Mouse (Mus musculus): ENCODE data around the gene Foxa2. TPM values are rescaled to one million over a fixed set of nuclear protein-coding genes. Genes with fewer than 3 reads are reported as not detected.

Foxa2 gene
- polyA plus RNA-seq, 1 experiment from 2014 or later = 0.15 TPM

DNA sequence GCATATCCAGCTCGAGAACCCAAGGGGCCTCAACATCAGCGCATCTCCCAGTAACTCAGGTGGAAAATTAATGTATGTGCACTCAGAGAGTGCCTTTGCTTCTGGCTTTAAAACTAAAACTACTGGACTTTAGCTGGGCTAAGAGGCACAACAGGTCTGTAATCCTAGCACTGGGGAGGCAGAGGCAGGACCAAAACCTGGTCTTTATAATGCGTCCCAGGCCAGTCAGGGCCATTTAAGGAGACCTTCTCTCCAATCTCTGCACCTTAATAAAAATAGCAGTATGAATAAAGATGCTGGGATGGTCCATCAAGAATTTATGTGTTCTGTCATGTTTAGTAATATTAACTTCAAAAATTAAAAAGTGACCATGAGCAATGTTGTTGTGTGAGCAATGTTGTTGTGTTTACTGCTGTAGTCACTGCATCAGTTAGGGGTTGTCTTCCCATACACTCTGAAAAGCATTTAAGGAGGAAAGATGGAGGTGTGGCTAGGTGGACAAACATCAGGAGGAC, 4.6 kb downstream of the Foxa2 start:
- H3K27me3 ChIP-seq (ENCODE audit: control insufficient read depth, insufficient read depth, low read length) = peaks cover 100% of the 10 kb centered on the region
- peaks cover 7% of the 10 kb centered on the region; the same call in 1 of the 2 replicates for H3K4me1 ChIP-seq (replicated peaks; ENCODE audit: control insufficient read depth, insufficient read depth, low read length)
- no peak overlapping the region for H3K9ac ChIP-seq (ENCODE audit: low read length)
- no peak overlapping the region for H3K4me3 ChIP-seq (ENCODE audit: low read depth, low read length)
- WGBS = 4% methylated on average over 3 of the region's 3 CpGs
- no peak for ATAC-seq (replicated peaks; ENCODE audit: low FRiP score)
- no peak for DNase-seq (ENCODE audit: low spot score)
- H3K27ac ChIP-seq (ENCODE audit: low read depth, low read length) = no peak overlapping the region
- H3K9me3 ChIP-seq (ENCODE audit: control insufficient read depth, low read length) = no peaks in the 10 kb centered on the region
- no peaks in the 10 kb centered on the region for H3K36me3 ChIP-seq (ENCODE audit: control insufficient read depth, insufficient read depth, low read length)
- H3K4me2 ChIP-seq (ENCODE audit: low read depth, low read length, severe bottlenecking) = no peak overlapping the region

DNA sequence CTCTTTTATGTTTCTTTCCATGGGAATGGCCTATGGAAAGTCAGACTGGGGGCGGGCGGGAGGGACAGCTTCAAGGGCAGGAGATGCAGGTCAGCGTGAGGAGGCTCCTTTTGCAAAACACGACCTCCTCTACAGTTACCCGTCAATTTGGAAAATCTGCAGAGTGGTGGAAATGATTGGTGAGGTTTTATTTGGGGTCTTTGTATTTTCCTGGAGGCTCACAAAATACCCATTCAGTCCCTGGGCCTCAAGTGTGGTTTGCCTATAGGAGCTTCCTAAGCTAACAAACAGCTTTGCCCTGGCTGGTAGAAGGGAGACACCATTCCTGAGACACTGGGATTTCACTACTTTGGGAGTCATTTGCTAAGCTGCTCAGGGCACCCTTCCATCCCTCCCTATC, 5.4 kb downstream of the Foxa2 start:
- peaks cover 100% of the 10 kb centered on the region for H3K27me3 ChIP-seq (ENCODE audit: control insufficient read depth, insufficient read depth, low read length)
- peaks cover 7% of the 10 kb centered on the region; the same call in 1 of the 2 replicates for H3K4me1 ChIP-seq (replicated peaks; ENCODE audit: control insufficient read depth, insufficient read depth, low read length)
- DNase-seq (ENCODE audit: low spot score) (no peak), ATAC-seq (replicated peaks; ENCODE audit: low FRiP score) (no peak)
- WGBS = 0% methylated on average over 5 of the region's 5 CpGs
- no peak overlapping the region for H3K4me2 ChIP-seq (ENCODE audit: low read depth, low read length, severe bottlenecking)
- H3K27ac ChIP-seq (ENCODE audit: low read depth, low read length) = no peak overlapping the region
- H3K9me3 ChIP-seq (ENCODE audit: control insufficient read depth, low read length) = no peaks in the 10 kb centered on the region
- no peak overlapping the region for H3K4me3 ChIP-seq (ENCODE audit: low read depth, low read length)
- no peak overlapping the region for H3K9ac ChIP-seq (ENCODE audit: low read length)
- H3K36me3 ChIP-seq (ENCODE audit: control insufficient read depth, insufficient read depth, low read length) = no peaks in the 10 kb centered on the region

DNA sequence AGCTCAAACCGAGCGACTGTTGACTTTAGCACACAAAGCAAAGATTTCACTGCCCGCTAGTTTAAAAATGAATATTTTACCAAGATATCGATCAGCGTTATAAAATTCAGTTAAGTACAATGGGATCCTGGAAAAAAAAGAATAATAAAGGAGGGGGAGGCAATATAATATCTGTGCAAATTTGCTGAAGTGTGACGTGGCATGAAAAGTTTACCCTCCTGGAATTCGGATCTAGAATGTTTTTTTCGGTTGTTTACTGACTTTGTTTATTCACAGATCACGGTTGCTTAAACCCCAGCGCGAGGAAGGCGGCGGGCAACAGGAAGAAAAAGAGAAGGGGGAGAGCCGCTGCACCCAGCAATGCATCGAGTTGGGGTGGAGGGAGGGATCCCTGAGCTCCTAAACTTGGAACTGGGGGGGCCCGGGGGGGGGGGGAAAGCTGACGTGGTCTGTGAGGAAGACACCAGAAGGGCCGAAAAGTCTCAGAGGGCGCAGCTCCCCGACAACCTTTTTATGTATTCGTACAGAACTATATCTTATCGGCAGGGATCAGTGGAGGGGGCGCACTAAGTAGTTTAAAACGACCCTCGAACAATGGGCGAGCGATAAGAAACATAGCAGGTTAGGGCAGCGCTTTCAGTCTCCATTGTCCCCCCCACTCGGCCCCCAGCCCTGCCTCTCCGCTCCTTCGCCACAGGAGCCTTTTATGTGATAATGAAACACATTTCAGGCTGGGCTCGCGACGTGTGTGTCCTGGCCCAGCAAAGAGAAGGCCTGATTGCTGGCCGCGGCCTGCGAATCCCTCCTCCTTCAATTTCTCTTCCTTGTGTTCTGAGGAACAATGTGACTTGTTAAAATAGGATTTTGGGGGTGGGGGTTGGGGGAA, 6.3 kb downstream of the Foxa2 start:
- no peak overlapping the region for H3K4me3 ChIP-seq (ENCODE audit: low read depth, low read length)
- H3K27ac ChIP-seq (ENCODE audit: low read depth, low read length) = no peak overlapping the region
- H3K4me1 ChIP-seq (replicated peaks; ENCODE audit: control insufficient read depth, insufficient read depth, low read length) = peaks cover 5% of the 10 kb centered on the region; the same call in 1 of the 2 replicates
- H3K36me3 ChIP-seq (ENCODE audit: control insufficient read depth, insufficient read depth, low read length) = no peaks in the 10 kb centered on the region
- ATAC-seq (replicated peaks; ENCODE audit: low FRiP score) (peak; percentile 39; the same call in 1 of the 2 replicates), DNase-seq (ENCODE audit: low spot score) (peak; percentile 67)
- peaks cover 100% of the 10 kb centered on the region for H3K27me3 ChIP-seq (ENCODE audit: control insufficient read depth, insufficient read depth, low read length)
- no peaks in the 10 kb centered on the region for H3K9me3 ChIP-seq (ENCODE audit: control insufficient read depth, low read length)
- H3K4me2 ChIP-seq (ENCODE audit: low read depth, low read length, severe bottlenecking) = no peak overlapping the region
- H3K9ac ChIP-seq (ENCODE audit: low read length) = no peak overlapping the region
- WGBS = 1% methylated on average over 36 of the region's 37 CpGs

- DNase-seq (ENCODE audit: low spot score) (peak; percentile 57), ATAC-seq (replicated peaks; ENCODE audit: low FRiP score) (no peak)
- Histone ChIP-seq H3K4me2 (ENCODE audit: low read depth, low read length, severe bottlenecking) (no peak overlapping the region), H3K27ac (ENCODE audit: low read depth, low read length) (no peak overlapping the region), H3K27me3 (ENCODE audit: control insufficient read depth, insufficient read depth, low read length) (peaks cover 100% of the 10 kb centered on the region), H3K36me3 (ENCODE audit: control insufficient read depth, insufficient read depth, low read length) (no peaks in the 10 kb centered on the region), H3K9me3 (ENCODE audit: control insufficient read depth, low read length) (no peaks in the 10 kb centered on the region), H3K4me1 (replicated peaks; ENCODE audit: control insufficient read depth, insufficient read depth, low read length) (peaks cover 4% of the 10 kb centered on the region; the same call in 1 of the 2 replicates), H3K9ac (ENCODE audit: low read length) (no peak overlapping the region), H3K4me3 (ENCODE audit: low read depth, low read length) (no peak overlapping the region)
- under 1% methylated on average over 53 of the region's 53 CpGs for WGBS
Observed at GRCm38 (mm10) chr2:148039351-148040235, 7.2 kb downstream of the Foxa2 start.

GRCm38 (mm10) chr2:148038366-148039310, 8.1 kb downstream of the Foxa2 start:
- ATAC-seq (replicated peaks; ENCODE audit: low FRiP score) (no peak), DNase-seq (ENCODE audit: low spot score) (peak; percentile 61)
- Histone ChIP-seq H3K4me1 (replicated peaks; ENCODE audit: control insufficient read depth, insufficient read depth, low read length) (peaks cover 2% of the 10 kb centered on the region; the same call in 1 of the 2 replicates), H3K9ac (ENCODE audit: low read length) (no peak overlapping the region), H3K27ac (ENCODE audit: low read depth, low read length) (no peak overlapping the region), H3K36me3 (ENCODE audit: control insufficient read depth, insufficient read depth, low read length) (no peaks in the 10 kb centered on the region), H3K9me3 (ENCODE audit: control insufficient read depth, low read length) (no peaks in the 10 kb centered on the region), H3K4me2 (ENCODE audit: low read depth, low read length, severe bottlenecking) (no peak overlapping the region), H3K4me3 (ENCODE audit: low read depth, low read length) (no peak overlapping the region), H3K27me3 (ENCODE audit: control insufficient read depth, insufficient read depth, low read length) (peaks cover 100% of the 10 kb centered on the region)
- WGBS = under 1% methylated on average over 42 of the region's 42 CpGs

- no peak overlapping the region for H3K4me3 ChIP-seq (ENCODE audit: low read depth, low read length)
- 0% methylated on average over 4 of the region's 4 CpGs for WGBS
Observed at GRCm38 (mm10) chr2:148036611-148037160, 10.1 kb downstream of the Foxa2 start.

GRCm38 (mm10) chr2:148030991-148031675, 15.6 kb downstream of the Foxa2 start:
- ATAC-seq (replicated peaks; ENCODE audit: low FRiP score) = no peak
- Histone ChIP-seq H3K9ac (ENCODE audit: low read length) (no peak overlapping the region), H3K4me1 (replicated peaks; ENCODE audit: control insufficient read depth, insufficient read depth, low read length) (no peaks in the 10 kb centered on the region), H3K27me3 (ENCODE audit: control insufficient read depth, insufficient read depth, low read length) (peaks cover 91% of the 10 kb centered on the region), H3K4me2 (ENCODE audit: low read depth, low read length, severe bottlenecking) (no peak overlapping the region), H3K36me3 (ENCODE audit: control insufficient read depth, insufficient read depth, low read length) (no peaks in the 10 kb centered on the region), H3K4me3 (ENCODE audit: low read depth, low read length) (no peak overlapping the region), H3K27ac (ENCODE audit: low read depth, low read length) (no peak overlapping the region), H3K9me3 (ENCODE audit: control insufficient read depth, low read length) (no peaks in the 10 kb centered on the region)
- DNase-seq (ENCODE audit: low spot score) = no peak
- 3% methylated on average over 6 of the region's 6 CpGs for whole genome bisulfite sequencing

More at GRCm38 (mm10) chr2:148036611-148037160, 10.1 kb downstream of the Foxa2 start:
- Histone ChIP-seq H3K4me1 (replicated peaks; ENCODE audit: control insufficient read depth, insufficient read depth, low read length) (peaks cover 2% of the 10 kb centered on the region; the same call in 1 of the 2 replicates), H3K9ac (ENCODE audit: low read length) (no peak overlapping the region), H3K4me2 (ENCODE audit: low read depth, low read length, severe bottlenecking) (no peak overlapping the region), H3K9me3 (ENCODE audit: control insufficient read depth, low read length) (no peaks in the 10 kb centered on the region), H3K36me3 (ENCODE audit: control insufficient read depth, insufficient read depth, low read length) (no peaks in the 10 kb centered on the region), H3K27ac (ENCODE audit: low read depth, low read length) (no peak overlapping the region), H3K27me3 (ENCODE audit: control insufficient read depth, insufficient read depth, low read length) (peaks cover 93% of the 10 kb centered on the region)
- no peak for ATAC-seq (replicated peaks; ENCODE audit: low FRiP score)
- no peak for DNase-seq (ENCODE audit: low spot score)

All from forebrain, embryonic 11.5 days (tissue).